Mouse (Mus musculus) forebrain, embryonic 15.5 days (tissue): ENCODE measurements at regions not wholly inside any gene's neighbourhood (a gene's known extent, or its start where the extent isn't known, plus 50 kb on each side); places are given as distances from the start of the nearest gene placed in this dataset.
A peak's percentile ranks its signal among the peaks of the same experiment; 100 is the strongest.

Experiments used
- ATAC-seq: fragments of 200-750 bp; cut with Nextera tagmentation; replicated peaks from 2 replicates; pipeline ENCODE4 v1.8.0; 2017; ENCODE audit warnings: mild to moderate bottlenecking, moderate TSS enrichment, moderate library complexity
- H3K27ac ChIP-seq: fragments of 300-500 bp; sonication (generic); replicated peaks from 2 replicates; pipeline ENCODE4 v1.5.1; 2015; ENCODE audit warnings: mild to moderate bottlenecking, inconsistent platforms
- H3K27me3 ChIP-seq: fragments of 300-500 bp; sonication (generic); 2 replicates; pipeline ENCODE4 v1.6.1; 2015; ENCODE audit warnings: inconsistent platforms
- H3K36me3 ChIP-seq: fragments of 300-500 bp; sonication (generic); 2 replicates; pipeline ENCODE4 v1.6.1; 2015; ENCODE audit warnings: mild to moderate bottlenecking, inconsistent platforms
- H3K4me1 ChIP-seq: fragments of 300-500 bp; sonication (generic); 2 replicates; pipeline ENCODE4 v1.6.1; 2015; ENCODE audit warnings: inconsistent platforms
- H3K4me2 ChIP-seq: fragments of 300-500 bp; sonication (generic); replicated peaks from 2 replicates; pipeline ENCODE4 v1.6.1; 2015; ENCODE audit warnings: mild to moderate bottlenecking, inconsistent platforms
- H3K4me3 ChIP-seq: fragments of 300-500 bp; sonication (generic); 2 replicates; pipeline ENCODE4 v1.5.1; 2015; ENCODE audit warnings: mild to moderate bottlenecking, inconsistent platforms
- H3K9ac ChIP-seq: fragments of 300-500 bp; sonication (generic); replicated peaks from 2 replicates; pipeline ENCODE4 v1.6.1; 2015; ENCODE audit warnings: mild to moderate bottlenecking, inconsistent platforms
- H3K9me3 ChIP-seq: fragments of 300-500 bp; sonication (generic); 2 replicates; pipeline ENCODE4 v1.6.1; 2016; ENCODE audit warnings: inconsistent platforms
- WGBS: fragments of 180-500 bp; shearing (Covaris S2); methylation state at CpG from one replicate; pipeline ENCODE4 v1.1.7; 2015; ENCODE audit warnings: mixed read lengths; 5-methylcytosine and 5-hydroxymethylcytosine counted together

DNA sequence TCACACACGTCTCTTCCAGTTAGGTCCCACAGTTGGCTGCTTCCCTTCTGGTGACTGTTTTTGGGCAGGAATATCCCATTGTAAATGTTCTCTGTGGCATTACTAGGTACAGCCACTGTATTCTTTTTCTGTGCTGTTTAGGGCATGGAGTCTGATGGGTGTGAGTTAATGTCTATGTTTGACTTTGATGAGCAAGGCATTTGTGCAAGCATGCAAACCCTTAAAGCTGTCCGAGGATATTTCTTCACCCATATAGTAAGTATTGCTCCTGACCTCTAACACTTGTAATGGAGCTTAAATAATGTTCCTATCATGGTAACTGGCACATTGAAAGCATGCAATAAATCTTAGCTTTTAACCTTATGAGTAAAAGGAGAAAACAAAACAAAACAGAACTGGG, 133.6 kb upstream of the Col8a1 start:
- Histone ChIP-seq H3K36me3 (no peaks in the 10 kb centered on the region), H3K27me3 (no peaks in the 10 kb centered on the region), H3K4me2 (no peak overlapping the region), H3K4me1 (no peaks in the 10 kb centered on the region), H3K27ac (no peak overlapping the region), H3K9me3 (no peaks in the 10 kb centered on the region), H3K4me3 (no peak overlapping the region), H3K9ac (no peak overlapping the region)
- WGBS = 83% methylated on average over 2 of the region's 2 CpGs
- no peak for ATAC-seq

DNA sequence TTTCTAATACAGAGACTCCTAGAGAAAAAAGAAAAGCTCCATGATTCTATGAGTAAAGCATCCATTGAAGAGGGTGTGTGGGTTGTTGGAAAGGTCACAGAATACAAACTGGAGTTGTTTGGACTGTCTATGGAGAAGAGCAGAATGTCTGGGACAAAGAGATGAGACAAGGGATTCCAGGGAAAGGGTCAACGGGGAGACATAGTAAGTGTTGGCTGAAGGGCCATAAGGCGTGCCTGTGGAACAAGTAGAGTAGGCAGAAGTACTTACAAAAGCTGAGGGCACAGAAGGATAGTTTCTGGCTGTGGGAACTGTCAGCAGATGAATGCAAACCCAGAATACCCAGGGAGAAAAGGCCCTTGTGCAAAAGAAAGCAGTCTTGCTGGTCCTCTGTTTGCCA, 134.0 kb upstream of the Col8a1 start:
- ATAC-seq = no peak
- WGBS = 77% methylated on average over 2 of the region's 2 CpGs
- Histone ChIP-seq H3K9me3 (no peaks in the 10 kb centered on the region), H3K27ac (no peak overlapping the region), H3K36me3 (no peaks in the 10 kb centered on the region), H3K9ac (no peak overlapping the region), H3K27me3 (no peaks in the 10 kb centered on the region), H3K4me2 (no peak overlapping the region), H3K4me1 (no peaks in the 10 kb centered on the region), H3K4me3 (no peak overlapping the region)

DNA sequence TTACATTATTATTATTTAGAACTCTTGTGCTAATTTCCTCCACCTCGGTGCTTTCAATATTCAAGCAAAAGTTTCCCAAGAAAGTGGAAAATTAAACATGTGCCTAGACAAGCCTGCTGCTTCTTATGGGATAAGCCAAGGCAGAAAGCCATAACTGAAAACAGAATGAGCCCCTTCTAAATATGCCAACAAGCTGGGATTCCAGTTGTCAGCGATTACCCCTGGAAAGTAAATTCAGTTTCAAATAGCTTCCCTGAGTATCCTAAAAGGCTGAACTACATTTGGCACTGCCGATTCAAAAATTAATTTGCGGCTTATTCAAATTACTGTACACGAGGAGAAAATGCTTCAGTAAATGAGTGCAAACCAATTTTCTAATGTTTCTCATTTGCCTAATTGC, 135.6 kb upstream of the Col8a1 start:
- H3K27me3 ChIP-seq = no peaks in the 10 kb centered on the region
- H3K36me3 ChIP-seq = no peaks in the 10 kb centered on the region
- WGBS = 63% methylated on average over 5 of the region's 5 CpGs
- H3K4me2 ChIP-seq = no peak overlapping the region
- no peak; the same call in 1 of the 2 replicates for ATAC-seq
- H3K9me3 ChIP-seq = no peaks in the 10 kb centered on the region
- H3K9ac ChIP-seq = no peak overlapping the region
- no peak overlapping the region for H3K27ac ChIP-seq
- H3K4me3 ChIP-seq = no peak overlapping the region
- no peaks in the 10 kb centered on the region for H3K4me1 ChIP-seq

DNA sequence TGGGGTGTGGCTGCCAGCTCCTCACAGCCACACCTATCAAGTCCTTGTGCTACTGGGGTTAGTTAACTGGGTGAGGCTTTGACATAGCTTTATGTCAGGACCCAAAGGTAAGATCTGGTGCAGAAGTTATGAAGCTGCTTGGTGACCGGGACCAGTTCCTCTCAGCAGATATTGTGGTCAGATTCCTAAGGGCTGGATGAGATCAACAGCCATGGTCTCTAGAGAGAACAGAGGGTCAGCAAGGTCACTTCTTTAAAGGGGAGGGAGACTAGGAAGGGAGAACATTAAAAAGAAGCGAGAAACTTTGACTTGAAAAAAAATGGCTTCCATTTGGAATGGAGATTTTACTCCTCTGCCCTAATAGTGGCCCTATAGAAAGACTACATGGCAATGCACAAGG, 138.6 kb upstream of the Col8a1 start:
- Histone ChIP-seq H3K4me3 (no peak overlapping the region), H3K27me3 (no peaks in the 10 kb centered on the region), H3K9ac (no peak overlapping the region), H3K27ac (no peak overlapping the region), H3K36me3 (no peaks in the 10 kb centered on the region), H3K9me3 (no peaks in the 10 kb centered on the region), H3K4me2 (no peak overlapping the region), H3K4me1 (no peaks in the 10 kb centered on the region)
- WGBS = 93% methylated on average over 2 of the region's 2 CpGs
- ATAC-seq = no peak

DNA sequence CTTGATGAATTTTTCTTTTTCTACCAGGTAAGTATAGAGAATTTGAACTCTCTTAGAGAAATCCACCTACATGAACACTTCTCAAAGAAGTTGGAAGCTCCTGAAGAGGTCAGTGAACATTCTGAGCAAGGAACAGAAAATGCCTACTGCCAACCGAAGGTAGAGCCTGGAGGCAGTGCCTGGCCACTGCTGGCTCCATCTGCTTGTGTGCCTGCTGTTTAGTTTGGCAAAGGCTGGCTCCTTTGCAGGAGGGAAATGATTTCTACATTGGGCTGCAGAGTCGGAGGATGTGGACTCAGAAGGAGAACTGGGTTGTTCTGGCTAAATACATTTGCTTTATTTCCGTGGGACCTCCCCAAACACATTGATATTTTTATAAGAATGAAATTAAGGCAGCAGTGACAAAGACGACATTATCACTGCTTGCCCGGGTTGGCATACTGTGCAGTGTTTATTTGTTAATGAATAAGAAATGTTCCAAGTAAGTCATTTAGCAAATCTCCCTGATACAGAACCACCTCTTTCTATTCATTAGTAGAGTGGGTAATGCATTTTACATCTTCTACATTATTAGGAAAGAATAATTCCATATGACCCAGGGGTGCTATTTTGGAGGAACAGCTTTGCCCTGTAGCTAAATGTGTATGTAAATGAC, 139.3 kb upstream of the Col8a1 start:
- Histone ChIP-seq H3K27ac (no peak overlapping the region), H3K4me2 (no peak overlapping the region), H3K4me1 (no peaks in the 10 kb centered on the region), H3K9ac (no peak overlapping the region), H3K9me3 (no peaks in the 10 kb centered on the region), H3K36me3 (no peaks in the 10 kb centered on the region), H3K4me3 (no peak overlapping the region), H3K27me3 (no peaks in the 10 kb centered on the region)
- 69% methylated on average over 5 of the region's 5 CpGs for whole genome bisulfite sequencing
- ATAC-seq = 0 out of 2 replicates have a peak, but pooled peaks have one; percentile 55

DNA sequence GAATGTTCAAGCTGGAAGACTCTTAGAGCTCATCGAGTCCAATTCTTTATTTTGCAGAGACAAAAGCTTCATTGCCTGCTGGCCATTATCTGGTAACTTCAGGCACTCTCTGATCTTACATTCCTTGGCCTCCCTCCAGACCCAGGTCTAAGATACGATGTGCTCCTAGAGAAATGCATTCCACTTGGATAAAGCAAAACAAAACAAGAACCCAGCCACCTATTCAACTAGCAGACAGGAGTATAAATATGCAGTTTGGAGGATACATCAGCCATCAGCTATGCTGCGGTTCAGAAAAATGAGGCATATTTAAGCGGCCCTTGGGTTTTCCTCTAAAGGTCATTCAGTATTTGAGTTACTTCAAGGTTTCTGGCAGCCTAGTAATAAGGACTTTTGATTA, 146.5 kb upstream of the Col8a1 start:
- H3K9me3 ChIP-seq = no peaks in the 10 kb centered on the region
- 29% methylated on average over 4 of the region's 4 CpGs for WGBS
- H3K4me1 ChIP-seq = no peaks in the 10 kb centered on the region
- H3K36me3 ChIP-seq = no peaks in the 10 kb centered on the region
- no peak overlapping the region for H3K4me2 ChIP-seq
- H3K4me3 ChIP-seq = no peak overlapping the region
- ATAC-seq = no peak
- H3K9ac ChIP-seq = no peak overlapping the region
- H3K27ac ChIP-seq = no peak overlapping the region
- H3K27me3 ChIP-seq = no peaks in the 10 kb centered on the region

DNA sequence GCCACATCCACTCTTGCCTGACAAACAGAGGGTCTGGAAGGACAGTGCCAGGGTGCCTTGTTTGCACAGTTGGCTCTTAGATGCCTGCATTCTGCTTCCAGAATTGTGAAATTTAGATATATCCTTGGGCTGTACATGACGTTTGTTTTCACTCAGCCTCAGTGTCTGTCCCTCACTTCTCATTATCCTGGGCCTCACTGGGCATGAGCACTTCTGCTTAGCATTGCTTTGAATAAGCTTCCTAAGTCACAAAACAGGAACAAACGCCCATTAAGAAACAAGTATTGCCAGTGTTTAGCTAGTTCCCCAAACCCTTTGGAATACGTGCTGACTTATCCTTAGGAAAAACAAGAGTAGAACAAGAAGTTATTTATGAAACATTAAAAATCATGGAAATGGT, 148.0 kb upstream of the Col8a1 start:
- Histone ChIP-seq H3K27me3 (no peaks in the 10 kb centered on the region), H3K9me3 (no peaks in the 10 kb centered on the region), H3K9ac (no peak overlapping the region), H3K4me3 (no peak overlapping the region), H3K36me3 (no peaks in the 10 kb centered on the region), H3K4me1 (no peaks in the 10 kb centered on the region), H3K27ac (no peak overlapping the region), H3K4me2 (no peak overlapping the region)
- ATAC-seq = no peak
- WGBS = 70% methylated on average over 3 of the region's 3 CpGs

DNA sequence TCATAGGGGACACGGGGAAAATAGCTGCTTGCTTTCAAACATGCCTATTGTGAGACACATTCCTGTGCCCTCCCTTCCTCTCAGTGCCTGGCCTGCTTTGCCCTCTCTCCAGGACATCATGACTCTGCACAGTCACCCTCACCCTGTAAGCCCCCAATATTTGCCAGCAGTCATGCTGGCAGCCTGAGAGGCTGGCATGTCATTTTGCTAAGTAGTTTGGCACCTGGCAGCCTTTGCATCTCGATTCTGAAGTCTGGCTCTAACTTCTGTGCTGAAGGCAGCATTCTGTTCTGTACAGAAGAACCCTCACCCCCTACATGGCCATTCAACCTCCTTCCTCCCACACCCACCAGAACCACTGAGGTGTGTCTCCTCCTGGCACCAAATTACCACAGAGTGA, 157.5 kb upstream of the Col8a1 start:
- Histone ChIP-seq H3K27me3 (no peaks in the 10 kb centered on the region), H3K4me2 (no peak overlapping the region), H3K9me3 (no peaks in the 10 kb centered on the region), H3K9ac (no peak overlapping the region), H3K4me1 (no peaks in the 10 kb centered on the region), H3K27ac (no peak overlapping the region), H3K4me3 (no peak overlapping the region), H3K36me3 (no peaks in the 10 kb centered on the region)
- 0 out of 2 replicates have a peak, but pooled peaks have one; percentile 46 for ATAC-seq
- 31% methylated on average over 2 of the region's 2 CpGs for WGBS

DNA sequence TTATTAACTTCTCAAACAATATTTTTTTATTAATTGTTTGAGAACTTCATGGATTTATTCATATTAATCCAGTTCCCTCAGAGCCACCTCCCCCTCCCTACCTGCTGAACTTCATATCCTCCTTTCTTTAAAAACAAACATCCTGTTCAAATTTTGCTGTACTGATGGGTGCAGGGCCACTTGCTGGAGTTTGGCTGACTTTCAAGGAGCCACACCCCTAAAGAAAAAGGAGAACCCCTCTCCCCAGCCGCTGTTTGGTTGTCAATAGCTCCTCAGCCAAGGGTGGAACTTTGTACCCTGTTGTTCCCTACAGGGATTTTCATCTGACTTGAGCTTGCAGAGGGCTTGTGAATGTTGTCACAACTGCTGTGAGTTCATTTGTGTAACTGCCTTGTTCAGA, 160.0 kb upstream of the Col8a1 start:
- no peak for ATAC-seq
- 66% methylated on average over 1 of the region's 1 CpGs for WGBS
- H3K9me3 ChIP-seq = no peaks in the 10 kb centered on the region
- no peak overlapping the region for H3K4me2 ChIP-seq
- no peaks in the 10 kb centered on the region for H3K4me1 ChIP-seq
- H3K36me3 ChIP-seq = no peaks in the 10 kb centered on the region
- H3K27ac ChIP-seq = no peak overlapping the region
- H3K27me3 ChIP-seq = no peaks in the 10 kb centered on the region
- H3K9ac ChIP-seq = no peak overlapping the region
- no peak overlapping the region for H3K4me3 ChIP-seq

DNA sequence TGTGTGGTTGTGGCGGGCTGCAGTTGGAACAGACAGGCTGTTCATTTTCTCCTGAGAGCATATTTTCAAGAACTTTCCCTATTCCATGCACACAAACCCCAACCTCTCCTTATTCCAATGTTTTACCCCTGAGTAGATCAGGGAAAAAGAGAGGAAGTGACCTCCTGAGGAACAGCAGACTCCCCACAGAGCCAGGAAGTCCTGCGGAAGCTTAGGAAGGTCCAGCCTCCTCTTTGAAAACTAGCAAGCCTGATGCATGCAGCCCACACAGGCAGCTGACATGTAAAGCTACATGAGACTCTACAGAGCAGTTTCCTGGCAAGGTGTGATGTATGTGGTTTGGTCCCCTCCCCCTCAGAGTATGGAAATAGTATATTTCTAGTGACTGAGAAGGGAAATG, 160.9 kb upstream of the Col8a1 start:
- WGBS = 93% methylated on average over 2 of the region's 2 CpGs
- Histone ChIP-seq H3K27ac (no peak overlapping the region), H3K4me2 (no peak overlapping the region), H3K36me3 (no peaks in the 10 kb centered on the region), H3K27me3 (no peaks in the 10 kb centered on the region), H3K4me1 (no peaks in the 10 kb centered on the region), H3K4me3 (no peak overlapping the region), H3K9ac (no peak overlapping the region), H3K9me3 (no peaks in the 10 kb centered on the region)
- no peak for ATAC-seq

DNA sequence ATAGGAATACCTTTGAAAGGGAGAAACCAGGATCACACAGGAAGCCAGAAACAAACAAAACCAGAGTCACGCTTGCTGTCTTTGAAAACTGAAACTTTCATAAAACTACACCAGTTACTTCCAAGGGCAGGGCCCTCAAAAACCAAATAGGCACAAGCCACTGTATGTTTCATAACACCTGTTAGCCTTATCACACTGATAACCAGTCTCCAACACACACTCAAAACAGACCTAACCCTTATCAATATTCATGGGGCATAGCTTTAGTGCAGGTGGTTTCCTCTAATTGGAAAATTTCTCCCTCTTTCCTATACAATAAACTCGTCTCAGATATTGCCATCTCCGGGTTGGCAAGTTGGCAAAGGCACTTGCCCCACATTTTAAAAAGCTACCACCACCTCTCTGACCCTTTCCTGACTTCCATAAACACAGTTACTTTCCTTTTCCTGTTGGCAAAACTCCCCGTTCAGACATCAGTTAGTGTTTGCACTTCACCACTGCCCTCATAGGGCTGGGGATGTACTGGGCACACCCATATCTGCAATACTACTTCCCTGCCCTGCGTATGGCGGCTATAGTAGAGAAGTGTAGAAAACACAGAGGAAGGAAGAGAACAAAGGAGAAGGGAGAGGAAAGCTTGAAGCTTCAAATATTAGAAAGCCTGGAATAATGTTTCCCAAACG, 169.1 kb upstream of the Col8a1 start:
- no peak overlapping the region for H3K9ac ChIP-seq
- no peak overlapping the region for H3K4me3 ChIP-seq
- ATAC-seq = no peak
- no peaks in the 10 kb centered on the region for H3K9me3 ChIP-seq
- no peak overlapping the region for H3K4me2 ChIP-seq
- no peak overlapping the region for H3K27ac ChIP-seq
- H3K36me3 ChIP-seq = no peaks in the 10 kb centered on the region
- peaks cover 5% of the 10 kb centered on the region; the same call in 1 of the 2 replicates for H3K4me1 ChIP-seq
- H3K27me3 ChIP-seq = no peaks in the 10 kb centered on the region
- 57% methylated on average over 7 of the region's 7 CpGs for WGBS

DNA sequence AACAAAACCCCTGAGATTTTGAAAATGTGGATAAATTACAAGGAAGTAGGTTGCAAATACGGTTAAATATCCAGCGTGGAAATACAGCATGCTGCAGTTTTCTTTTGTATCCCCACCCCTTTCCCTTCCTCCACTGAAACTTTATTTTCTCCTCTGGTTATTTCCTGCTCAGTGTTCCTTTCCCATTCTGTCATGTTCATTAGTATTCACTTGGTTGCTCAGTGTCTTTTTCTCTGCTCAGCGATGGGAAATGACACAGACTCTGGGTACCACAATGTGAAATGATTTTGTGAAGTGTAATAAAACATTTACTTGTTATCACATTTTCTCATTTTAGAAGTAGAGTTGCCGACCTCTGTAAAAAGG, 169.6 kb upstream of the Col8a1 start:
- ATAC-seq = 0 out of 2 replicates have a peak, but pooled peaks have one; percentile 46
- H3K4me1 ChIP-seq = peaks cover 5% of the 10 kb centered on the region; the same call in 1 of the 2 replicates
- 56% methylated on average over 4 of the region's 4 CpGs for WGBS
- no peak overlapping the region for H3K9ac ChIP-seq
- no peak overlapping the region for H3K4me2 ChIP-seq
- H3K9me3 ChIP-seq = no peaks in the 10 kb centered on the region
- H3K4me3 ChIP-seq = no peak overlapping the region
- H3K36me3 ChIP-seq = no peaks in the 10 kb centered on the region
- no peak overlapping the region for H3K27ac ChIP-seq
- H3K27me3 ChIP-seq = no peaks in the 10 kb centered on the region

DNA sequence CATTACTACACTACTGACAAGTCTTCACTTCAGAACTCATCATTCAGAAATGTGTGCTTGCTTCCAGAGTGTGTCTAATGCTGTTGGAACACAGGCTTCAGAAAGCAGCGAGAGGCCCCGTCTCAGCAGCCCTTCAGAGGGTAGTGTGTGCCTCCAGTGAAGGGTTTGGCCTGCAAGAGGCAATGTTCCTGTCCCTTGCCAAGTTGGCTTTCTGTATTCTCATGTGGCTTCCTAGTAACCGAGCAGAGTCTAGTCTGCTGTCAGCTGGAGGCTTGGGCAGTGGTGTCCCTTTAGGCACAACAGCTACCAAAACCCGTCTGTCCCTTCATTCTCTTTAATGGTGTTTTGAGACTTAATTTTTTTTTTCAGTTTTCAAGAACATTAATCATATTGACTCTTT, 173.3 kb upstream of the Col8a1 start:
- H3K4me2 ChIP-seq = no peak overlapping the region
- H3K27ac ChIP-seq = no peak overlapping the region
- ATAC-seq = no peak
- no peaks in the 10 kb centered on the region for H3K27me3 ChIP-seq
- no peak overlapping the region for H3K4me3 ChIP-seq
- WGBS = 74% methylated on average over 4 of the region's 4 CpGs
- no peaks in the 10 kb centered on the region for H3K9me3 ChIP-seq
- H3K36me3 ChIP-seq = no peaks in the 10 kb centered on the region
- peaks cover 5% of the 10 kb centered on the region; the same call in 1 of the 2 replicates for H3K4me1 ChIP-seq
- H3K9ac ChIP-seq = no peak overlapping the region
